Mouse (Mus musculus) lung, postnatal 0 days (tissue): ENCODE data around the gene Emid1.

ENCODE experiments used
- CTCF ChIP-seq: IDR thresholded peaks from 2 replicates; pipeline ENCODE4 v1.5.1; 2016; ENCODE audit warnings: antibody characterized with exemption, mild to moderate bottlenecking
- EP300 ChIP-seq: IDR thresholded peaks from 2 replicates; pipeline ENCODE4 v1.6.1; 2016; ENCODE audit warnings: antibody characterized with exemption, mild to moderate bottlenecking, control low read depth

- TF ChIP-seq EP300 (no peak), CTCF (no peak)
Observed at GRCm38 (mm10) chr11:5061413-5062139, 90.5 kb downstream of the Emid1 start.
